7 mouse cellular contexts compared by ENCODE assay signal in the genomic region with DNA sequence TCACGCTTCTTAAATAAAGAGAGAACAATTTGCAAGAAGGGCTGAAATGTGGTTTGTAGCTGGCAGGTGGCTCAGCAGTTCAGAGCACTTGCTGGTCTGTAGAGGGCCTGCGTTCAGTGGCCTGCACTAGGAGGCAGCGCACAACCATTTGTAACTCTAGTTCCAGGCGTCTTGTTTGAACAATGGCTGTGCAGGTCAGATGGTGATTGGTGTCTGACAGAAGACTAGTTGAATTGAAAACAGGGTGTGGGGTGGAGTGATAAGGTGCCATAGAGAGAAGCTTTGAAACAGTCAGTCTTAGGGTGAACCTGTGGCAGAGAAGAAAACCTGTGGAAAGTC. TPM values are rescaled to one million over a fixed set of nuclear protein-coding genes. Genes with fewer than 3 reads are reported as not detected.
A peak's percentile ranks its signal among the peaks of the same experiment; 100 is the strongest.
DNase-seq lines count a peak whose midpoint lies in the region; ATAC-seq and TF ChIP-seq lines count a peak whose summit lies in the region.

No protein-coding gene starts in this region.

- WGBS in kidney, embryonic 16.5 days = 55% methylated on average over 4 of the region's 4 CpGs
- 61% methylated on average over 4 of the region's 4 CpGs for WGBS in embryonic facial prominence, embryonic 13.5 days
- 24% methylated on average over 4 of the region's 4 CpGs for WGBS in liver, postnatal 0 days (ENCODE audit: insufficient replicate concordance)

- TF ChIP-seq EP300 in MEL (IDR thresholded peaks at IDR 0.05; ENCODE audit: low read depth in 1 of 2, low read length in 2 of 2) = no peak
- no peak for TF ChIP-seq EP300 in liver, postnatal 0 days (IDR thresholded peaks at IDR 0.05; ENCODE audit: low read depth)

- H3K4me2 ChIP-seq in kidney, embryonic 16.5 days (replicated peaks; ENCODE audit: low read depth, low read length) = 0 out of 2 replicates have a peak overlapping the region, but pooled peaks have one; percentile 10
- no peak overlapping the region for H3K4me2 ChIP-seq in embryonic facial prominence, embryonic 13.5 days
- peak overlapping the region; percentile 52 for H3K4me2 ChIP-seq in liver, postnatal 0 days (ENCODE audit: low read depth, low read length)

- H3K27me3 ChIP-seq in kidney, embryonic 16.5 days (ENCODE audit: insufficient read depth, low read length) = no peaks in the 10 kb centered on the region
- no peaks in the 10 kb centered on the region for H3K27me3 ChIP-seq in MEL (ENCODE audit: control insufficient read depth in 1 of 2, insufficient read depth in 2 of 2, low read length in 2 of 2)
- H3K27me3 ChIP-seq in embryonic facial prominence, embryonic 13.5 days = no peaks in the 10 kb centered on the region
- no peaks in the 10 kb centered on the region for H3K27me3 ChIP-seq in liver, postnatal 0 days (ENCODE audit: insufficient read depth, low read length)

- no peak for DNase-seq in kidney, postnatal 4 days
- DNase-seq in MEL (ENCODE audit: low read depth, low spot score) = peak; percentile 69
- DNase-seq in liver, postnatal 0 days = no peak
- DNase-seq in adrenal gland, postnatal 14 days = no peak
- no peak for DNase-seq in right cerebral cortex, adult 18-20 months

- H3K79me2 ChIP-seq in MEL (ENCODE audit: control insufficient read depth, insufficient read depth, low read length, poor library complexity) = peaks cover 19% of the 10 kb centered on the region

- peaks cover 71% of the 10 kb centered on the region for H3K4me1 ChIP-seq in kidney, embryonic 16.5 days (ENCODE audit: insufficient read depth, low read length)
- H3K4me1 ChIP-seq in MEL (ENCODE audit: control insufficient read depth in 1 of 2, insufficient read depth in 2 of 2, low read length in 2 of 2) = peaks cover 9 to 18% of the 10 kb centered on the region in 2 experiments
- H3K4me1 ChIP-seq in embryonic facial prominence, embryonic 13.5 days = peaks cover 76% of the 10 kb centered on the region
- H3K4me1 ChIP-seq in liver, postnatal 0 days (ENCODE audit: insufficient read depth) = peaks cover 65% of the 10 kb centered on the region

- H3K4me3 ChIP-seq in kidney, embryonic 16.5 days (ENCODE audit: low read length) = no peak overlapping the region
- H3K4me3 ChIP-seq in MEL (ENCODE audit: control insufficient read depth in 1 of 2, insufficient read depth in 1 of 2, low read depth in 2 of 2, low read length in 2 of 2) = no peak overlapping the region
- H3K4me3 ChIP-seq in embryonic facial prominence, embryonic 13.5 days = no peak overlapping the region
- no peak overlapping the region for H3K4me3 ChIP-seq in liver, postnatal 0 days (ENCODE audit: low read depth, low read length)

- TF ChIP-seq POLR2A in MEL (IDR thresholded peaks at IDR 0.05; ENCODE audit: control insufficient read depth in 1 of 2, insufficient read depth in 1 of 2, low read depth in 1 of 2, low read length in 2 of 2, poor library complexity in 1 of 2) = no peak

- ATAC-seq in kidney, embryonic 16.5 days (ENCODE audit: low FRiP score, low TSS enrichment) = no peak
- ATAC-seq in embryonic facial prominence, embryonic 13.5 days (ENCODE audit: insufficient number of reproducible peaks, insufficient read depth, low FRiP score, low TSS enrichment, low read depth) = no peak
- ATAC-seq in liver, postnatal 0 days = peak; percentile 64

- H3K9me3 ChIP-seq in kidney, embryonic 16.5 days (ENCODE audit: low read length) = no peaks in the 10 kb centered on the region
- no peaks in the 10 kb centered on the region for H3K9me3 ChIP-seq in MEL (replicated peaks; ENCODE audit: insufficient read depth, low read length)
- H3K9me3 ChIP-seq in embryonic facial prominence, embryonic 13.5 days = no peaks in the 10 kb centered on the region
- H3K9me3 ChIP-seq in liver, postnatal 0 days (ENCODE audit: low read length) = no peaks in the 10 kb centered on the region

- TF ChIP-seq RAD21 in MEL (IDR thresholded peaks at IDR 0.05; ENCODE audit: low read depth, low read length) = no peak

- no peaks in the 10 kb centered on the region for H3K36me3 ChIP-seq in kidney, embryonic 16.5 days (ENCODE audit: insufficient read depth, low read length)
- H3K36me3 ChIP-seq in MEL (ENCODE audit: control insufficient read depth in 1 of 2, insufficient read depth in 2 of 2, low read length in 2 of 2) = peaks cover 0 to 14% of the 10 kb centered on the region in 2 experiments; a peak in 3 of 4 replicates
- no peaks in the 10 kb centered on the region for H3K36me3 ChIP-seq in embryonic facial prominence, embryonic 13.5 days
- H3K36me3 ChIP-seq in liver, postnatal 0 days (replicated peaks; ENCODE audit: insufficient read depth, low read length) = no peaks in the 10 kb centered on the region

- H3K27ac ChIP-seq in kidney, embryonic 16.5 days (ENCODE audit: low read length) = peak overlapping the region; percentile 73
- peak overlapping the region; percentile 22; the same call in 1 of the 2 replicates for H3K27ac ChIP-seq in MEL (ENCODE audit: control insufficient read depth, low read depth, low read length)
- 0 out of 2 replicates have a peak overlapping the region, but pooled peaks have one; percentile 17 for H3K27ac ChIP-seq in embryonic facial prominence, embryonic 13.5 days
- peak overlapping the region; percentile 76 for H3K27ac ChIP-seq in liver, postnatal 0 days (ENCODE audit: low read depth)

- no peak overlapping the region for H3K9ac ChIP-seq in kidney, embryonic 16.5 days (replicated peaks; ENCODE audit: low read length)
- H3K9ac ChIP-seq in MEL (ENCODE audit: control insufficient read depth, low read depth, low read length, poor library complexity, severe bottlenecking) = 0 out of 2 replicates have a peak overlapping the region, but pooled peaks have one; percentile 5
- no peak overlapping the region for H3K9ac ChIP-seq in embryonic facial prominence, embryonic 13.5 days
- peak overlapping the region; percentile 2 for H3K9ac ChIP-seq in liver, postnatal 0 days (replicated peaks)

- peak in 2 of 3 experiments; percentile 11 to 29; a peak in 2 of 6 replicates for TF ChIP-seq CTCF in MEL (IDR thresholded peaks at IDR 0.05 in 2 of 3, conservative IDR thresholded peaks at IDR 0.05 in 1 of 3; ENCODE audit: control insufficient read depth in 1 of 3, insufficient read depth in 1 of 3, low read depth in 2 of 3, low read length in 3 of 3, poor library complexity in 1 of 3, severe bottlenecking in 1 of 3)
- TF ChIP-seq CTCF in liver, postnatal 0 days (IDR thresholded peaks at IDR 0.05; ENCODE audit: low read depth) = peak; percentile 44

TF ChIP-seq in MEL, 35 proteins besides CTCF, POLR2A, EP300 and RAD21:
- TF ChIP-seq MXI1 (IDR thresholded peaks at IDR 0.05; ENCODE audit: low read depth, low read length) (peak; percentile 48; the same call in 1 of the 2 replicates), TCF12 (IDR thresholded peaks at IDR 0.05; ENCODE audit: low read depth, low read length) (0 out of 2 replicates have a peak, but pooled peaks have one; percentile 10), MAZ (IDR thresholded peaks at IDR 0.05; ENCODE audit: low read depth, low read length) (no peak), ZMIZ1 (IDR thresholded peaks at IDR 0.05; ENCODE audit: low read depth, low read length) (no peak), TAL1 (IDR thresholded peaks at IDR 0.05; ENCODE audit: low read length) (peak; percentile 23; the same call in 1 of the 2 replicates), MAX (IDR thresholded peaks at IDR 0.05; ENCODE audit: low read length) (0 out of 2 replicates have a peak, but pooled peaks have one; percentile 6)

RNA-seq across cellular contexts. Expression of a gene that starts 17.0 kb away (rescaled TPM):
- 134 and 144 TPM in 2 replicates for polyA plus RNA-seq in kidney, embryonic 16.5 days (2015; fragmentation: Nextera tagmentation; extraction: Ambion mirVana)
- 40.5 and 52.2 TPM in 2 replicates for total RNA-seq in MEL (2012; rRNA removed)
- 100 to 1,000 TPM in 1 of 2 experiments, not detected in 1; 161 TPM for polyA plus RNA-seq in MEL (2012; ENCODE audit: insufficient read depth in 1 of 2, insufficient read length in 2 of 2, low read depth in 1 of 2, low replicate concordance in 2 of 2, missing spikeins in 1 of 2)
- 146 and 160 TPM in 2 replicates for polyA plus RNA-seq in embryonic facial prominence, embryonic 13.5 days (2015; fragmentation: Nextera tagmentation; extraction: Ambion mirVana)
- 30.3 and 33.6 TPM in 2 replicates for polyA plus RNA-seq in liver, postnatal 0 days (2015; fragmentation: Nextera tagmentation; extraction: Ambion mirVana)
- 46.9 and 49.2 TPM in 2 replicates for total RNA-seq in adrenal gland, postnatal 14 days (2021)

RNA-seq across cellular contexts. Expression of a gene that starts 36.3 kb away (rescaled TPM):
- polyA plus RNA-seq in kidney, embryonic 16.5 days (2015; fragmentation: Nextera tagmentation; extraction: Ambion mirVana) = 17.3 and 19.5 TPM in 2 replicates
- 11.8 and 19.7 TPM in 2 replicates for total RNA-seq in MEL (2012; rRNA removed)
- 10 to 100 TPM in 1 of 2 experiments, not detected in 1; 17.5 TPM for polyA plus RNA-seq in MEL (2012; ENCODE audit: insufficient read depth in 1 of 2, insufficient read length in 2 of 2, low read depth in 1 of 2, low replicate concordance in 2 of 2, missing spikeins in 1 of 2)
- polyA plus RNA-seq in embryonic facial prominence, embryonic 13.5 days (2015; fragmentation: Nextera tagmentation; extraction: Ambion mirVana) = 22.7 and 26.8 TPM in 2 replicates
- polyA plus RNA-seq in liver, postnatal 0 days (2015; fragmentation: Nextera tagmentation; extraction: Ambion mirVana) = 3.6 and 4.0 TPM in 2 replicates
- 6.6 and 12.1 TPM in 2 replicates for total RNA-seq in adrenal gland, postnatal 14 days (2021)

RNA-seq across cellular contexts. Expression of a gene that starts 48.6 kb away (rescaled TPM):
- polyA plus RNA-seq in kidney, embryonic 16.5 days (2015; fragmentation: Nextera tagmentation; extraction: Ambion mirVana) = 0.41 and 0.62 TPM in 2 replicates
- total RNA-seq in MEL (2012; rRNA removed) = not detected in 2 replicates
- polyA plus RNA-seq in MEL (2012; ENCODE audit: insufficient read depth in 1 of 2, insufficient read length in 2 of 2, low read depth in 1 of 2, low replicate concordance in 2 of 2, missing spikeins in 1 of 2) = under 1 TPM in 1 of 2 experiments, not detected in 1; 0.10 TPM
- polyA plus RNA-seq in embryonic facial prominence, embryonic 13.5 days (2015; fragmentation: Nextera tagmentation; extraction: Ambion mirVana) = 0.18 and 0.50 TPM in 2 replicates
- polyA plus RNA-seq in liver, postnatal 0 days (2015; fragmentation: Nextera tagmentation; extraction: Ambion mirVana) = 0.08 and 0.13 TPM in 2 replicates
- total RNA-seq in adrenal gland, postnatal 14 days (2021) = 0.44 and 1.1 TPM in 2 replicates

Comparison
In these comparisons a context has a peak if more than half of its experiments do, and no peak if none do; other contexts are left out.
1. H3K27ac ChIP-seq: peak in every context shown above with its lines; median percentile 76 in liver, postnatal 0 days; 73 in kidney, embryonic 16.5 days; 22 in MEL; 17 in embryonic facial prominence, embryonic 13.5 days.
2. H3K9ac ChIP-seq: peak in MEL (single experiment) and liver, postnatal 0 days (single experiment); none in kidney, embryonic 16.5 days (single experiment) and embryonic facial prominence, embryonic 13.5 days (single experiment).